Mouse (Mus musculus) ES-E14 (cell line): ENCODE data around the gene Wdr95. TPM values are rescaled to one million over a fixed set of nuclear protein-coding genes. Genes with fewer than 3 reads are reported as not detected.

Experiments
- DNase-seq: peaks from one replicate; pipeline ENCODE4 v3.0.0-alpha.2; 2013; ENCODE audit warnings: low read depth, low spot score
- H3K27ac ChIP-seq: 2 replicates; pipeline ENCODE4 v1.5.1; 2012; ENCODE audit warnings: low read depth, mild to moderate bottlenecking, low read length, moderate library complexity, mixed read lengths; ENCODE audit not compliant: poor library complexity, insufficient read depth, severe bottlenecking
- H3K36me3 ChIP-seq: 2 replicates; pipeline ENCODE4 v1.6.1; 2012; ENCODE audit warnings: mild to moderate bottlenecking, low read length, moderate library complexity, mixed read lengths; ENCODE audit not compliant: control insufficient read depth, poor library complexity, insufficient read depth, severe bottlenecking
- H3K4me1 ChIP-seq, 2 experiments: fragments of 150-350 bp in 1 of 2; sonication (generic) in 1 of 2; 2 replicates each; pipeline ENCODE4 v1.6.1; 2012; ENCODE audit warnings: low read length in 2 of 2, mild to moderate bottlenecking in 1 of 2, mixed read lengths in 1 of 2; ENCODE audit not compliant: control insufficient read depth in 2 of 2, insufficient read depth in 2 of 2, poor library complexity in 1 of 2
- H3K4me3 ChIP-seq, 2 experiments: fragments of 150-350 bp in 1 of 2; sonication (generic) in 1 of 2; 2 replicates each; pipeline ENCODE4 v1.5.1; 2012; ENCODE audit warnings: low read length in 2 of 2, low read depth in 1 of 2, mild to moderate bottlenecking in 1 of 2, mixed read lengths in 1 of 2; ENCODE audit not compliant: insufficient read depth in 1 of 2, poor library complexity in 1 of 2, severe bottlenecking in 1 of 2
- H3K9ac ChIP-seq: 2 replicates; pipeline ENCODE4 v1.6.1; 2012; ENCODE audit warnings: low read depth, mild to moderate bottlenecking, low read length, mixed read lengths; ENCODE audit not compliant: poor library complexity, insufficient read depth, severe bottlenecking
- H3K9me3 ChIP-seq: fragments of 150-350 bp; sonication (generic); 2 replicates; pipeline ENCODE4 v1.6.1; 2012; ENCODE audit warnings: low read depth, mild to moderate bottlenecking, low read length; ENCODE audit not compliant: control insufficient read depth, insufficient read depth
- CHD2 ChIP-seq: IDR thresholded peaks from 2 replicates; pipeline ENCODE4 v1.6.1; 2014; ENCODE audit warnings: mild to moderate bottlenecking, low read depth, low read length, inconsistent platforms
- HCFC1 ChIP-seq: IDR thresholded peaks from 2 replicates; pipeline ENCODE4 v1.6.1; 2012; ENCODE audit warnings: low read length, inconsistent platforms, borderline replicate concordance; ENCODE audit not compliant: insufficient read depth
- MAFK ChIP-seq: IDR thresholded peaks from 2 replicates; pipeline ENCODE4 v1.6.1; 2014; ENCODE audit warnings: mild to moderate bottlenecking, low read depth, low read length, inconsistent platforms; ENCODE audit not compliant: insufficient read depth
- ZC3H11A ChIP-seq: IDR thresholded peaks from 2 replicates; pipeline ENCODE4 v1.6.1; 2012; ENCODE audit warnings: low read depth, mild to moderate bottlenecking, inconsistent platforms, low read length, borderline replicate concordance
- ZNF384 ChIP-seq: IDR thresholded peaks from 2 replicates; pipeline ENCODE4 v1.6.1; 2012; ENCODE audit warnings: low read depth, low read length, inconsistent platforms
- in situ Hi-C, 2 experiments: fragments of 600-800 bp; cut with MboI; formaldehyde crosslinking; loops; one replicate each; pipeline ENCODE4 v1.15.1; 2025; ENCODE audit warnings: low sequenced_read_pairs in 2 of 2, inconsistent platforms in 1 of 2; ENCODE audit not compliant: unreplicated experiment in 2 of 2
- total RNA-seq: library from RNA; depleted of rRNA; stranded (reverse); fragments of 300-350 nt; gene quantifications from 2 replicates; pipeline ENCODE4 v1.2.3, GENCODE M21; 2012

Wdr95 gene
- total RNA-seq, 1 experiment = 1.5 TPM

DNA sequence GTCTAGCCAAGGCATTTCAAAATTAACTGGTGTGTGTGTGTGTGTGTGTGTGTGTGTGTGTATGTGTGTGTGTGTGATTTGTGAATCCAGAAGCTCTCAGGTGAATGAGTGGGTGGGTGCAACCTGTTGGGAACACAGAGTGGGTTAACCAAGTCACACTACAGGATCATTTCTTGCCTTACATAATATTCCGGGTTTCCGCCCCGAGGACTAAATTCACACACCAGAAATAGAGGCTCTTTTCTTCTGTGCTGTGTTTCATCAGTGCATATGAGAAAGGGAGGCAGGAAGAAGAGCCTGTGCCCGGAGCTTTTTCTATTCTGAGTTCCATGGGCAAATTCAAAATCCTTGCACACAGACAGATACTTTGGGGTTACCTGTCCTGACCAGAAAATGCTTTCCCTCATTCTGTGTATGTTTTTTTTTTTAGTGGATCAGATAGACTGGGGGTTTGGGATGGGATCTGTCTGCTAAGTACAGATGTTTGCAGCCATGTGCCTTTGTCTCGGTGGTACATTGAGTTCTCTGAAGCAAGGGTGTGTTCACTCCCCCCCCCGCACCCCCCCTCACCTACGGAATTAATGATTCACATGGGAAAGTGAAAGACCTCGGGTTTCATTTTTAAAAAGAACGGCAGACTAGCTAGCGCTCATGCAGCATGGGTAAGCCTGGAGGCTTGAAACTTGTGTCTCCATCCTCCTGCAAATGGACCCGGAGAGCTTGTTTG lies 114.5 kb downstream of the Wdr95 start:
- Histone ChIP-seq H3K4me1 (0 out of 4 replicates have a peak, but pooled peaks cover 0 to 2% of the 10 kb centered on the region in 2 experiments), H3K9ac (no peak overlapping the region), H3K27ac (no peak overlapping the region), H3K9me3 (no peaks in the 10 kb centered on the region), H3K36me3 (peaks cover 2% of the 10 kb centered on the region; the same call in 1 of the 2 replicates), H3K4me3 (no peak overlapping the region)
- TF ChIP-seq ZNF384 (no peak), ZC3H11A (no peak), MAFK (no peak), HCFC1 (no peak), CHD2 (no peak)
- DNase-seq = no peak
- in situ Hi-C loops = no loop called here

DNA sequence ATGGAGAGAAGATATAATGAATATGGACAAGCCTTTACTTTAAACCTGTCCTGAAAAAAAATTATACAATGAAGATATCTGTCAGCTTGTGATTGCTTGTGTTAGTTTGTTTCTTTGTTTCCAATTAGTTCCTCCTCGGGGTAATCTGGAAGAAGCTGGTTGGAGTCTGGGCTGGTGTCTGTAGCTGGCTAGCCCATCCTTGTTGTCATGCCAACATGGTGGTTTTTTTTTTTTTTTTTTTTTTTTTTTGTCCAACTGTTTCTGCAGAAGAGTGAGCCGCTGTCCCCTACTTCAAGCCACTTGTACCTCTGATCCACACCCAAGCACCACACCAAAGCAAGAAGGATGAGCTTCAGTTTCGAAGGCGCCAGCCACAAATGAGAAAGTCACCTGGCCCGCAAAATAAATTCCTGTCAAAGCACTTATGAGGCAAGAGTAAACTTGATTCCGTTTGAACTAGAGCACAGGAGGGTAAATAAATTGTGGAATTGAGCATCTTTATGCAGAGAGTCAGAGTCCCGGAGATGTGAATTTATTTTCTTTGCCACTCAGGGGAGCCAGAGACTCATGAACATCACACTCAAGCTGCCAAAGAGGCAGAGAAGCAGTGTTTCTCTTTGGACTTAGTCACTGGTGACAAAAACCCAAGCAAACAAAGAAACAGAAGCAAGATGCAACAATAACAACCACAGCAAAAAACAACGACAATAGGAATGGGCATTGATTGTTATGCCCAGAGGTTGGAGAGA lies 119.1 kb downstream of the Wdr95 start:
- in situ Hi-C loops = no loop called here
- peaks cover 2% of the 10 kb centered on the region; the same call in 1 of the 2 replicates for H3K36me3 ChIP-seq
- peaks cover 4 to 16% of the 10 kb centered on the region in 2 experiments; a peak in 3 of 4 replicates for H3K4me1 ChIP-seq
- no peak for DNase-seq
- TF ChIP-seq ZC3H11A = no peak
- TF ChIP-seq CHD2 = no peak
- TF ChIP-seq ZNF384 = 0 out of 2 replicates have a peak, but pooled peaks have one; percentile 52
- TF ChIP-seq MAFK = no peak
- no peak for TF ChIP-seq HCFC1
- H3K27ac ChIP-seq = no peak overlapping the region
- no peak overlapping the region for H3K9ac ChIP-seq
- H3K4me3 ChIP-seq = no peak overlapping the region
- H3K9me3 ChIP-seq = no peaks in the 10 kb centered on the region

DNA sequence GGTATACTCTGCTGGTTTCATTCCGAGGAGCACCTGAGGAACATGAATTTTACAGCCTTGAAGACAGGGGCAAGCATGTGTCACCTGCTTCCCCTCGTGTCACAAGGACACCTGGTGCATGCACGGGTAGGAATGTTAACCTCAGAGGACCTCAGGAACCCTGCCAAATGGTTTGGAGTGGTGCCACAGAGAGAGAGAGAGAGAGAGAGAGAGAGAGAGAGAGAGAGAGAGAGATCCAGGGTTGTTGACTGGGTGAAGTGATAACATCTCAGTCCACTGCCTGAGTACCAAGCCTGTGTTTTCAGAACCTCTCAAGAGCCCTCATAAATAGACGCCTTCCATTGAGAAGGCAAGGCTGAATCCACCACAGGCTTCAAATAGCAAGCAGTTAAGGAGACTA lies 119.7 kb downstream of the Wdr95 start:
- Histone ChIP-seq H3K9ac (no peak overlapping the region), H3K36me3 (peaks cover 2% of the 10 kb centered on the region; the same call in 1 of the 2 replicates), H3K9me3 (no peaks in the 10 kb centered on the region), H3K27ac (no peak overlapping the region), H3K4me1 (peaks cover 4 to 16% of the 10 kb centered on the region in 2 experiments; a peak in 3 of 4 replicates), H3K4me3 (no peak overlapping the region)
- DNase-seq = no peak
- TF ChIP-seq ZC3H11A = no peak
- TF ChIP-seq CHD2 = no peak
- no peak for TF ChIP-seq HCFC1
- TF ChIP-seq ZNF384 = no peak
- TF ChIP-seq MAFK = no peak
- in situ Hi-C loops = no loop called here

DNA sequence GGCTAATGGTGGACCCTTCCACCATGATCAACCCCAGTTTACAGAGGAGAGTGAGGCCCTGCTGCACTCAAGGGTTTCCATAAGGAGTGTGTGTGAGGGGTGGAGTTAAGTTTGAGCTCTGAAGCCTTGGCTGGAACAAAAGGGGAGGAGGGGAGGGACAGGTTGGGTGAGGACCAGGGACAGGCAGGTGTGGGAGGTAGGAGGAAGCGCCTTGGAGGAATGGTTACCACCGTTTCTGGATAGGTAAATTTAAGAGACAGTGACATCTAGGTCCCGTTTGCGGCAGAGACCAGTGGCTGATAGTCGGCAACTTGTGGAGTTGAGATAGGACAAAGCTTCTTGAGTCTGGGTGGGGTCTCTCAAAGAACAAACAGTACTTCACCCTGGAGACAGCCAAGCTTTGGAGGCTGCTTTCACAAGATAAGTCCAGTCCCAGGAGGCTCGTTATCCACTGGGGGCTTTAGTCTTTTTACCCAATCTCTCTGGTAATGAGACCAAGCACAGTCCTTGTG lies 120.5 kb downstream of the Wdr95 start:
- H3K4me3 ChIP-seq = peak overlapping the region in 1 of 2 experiments; percentile 11; a peak in 2 of 4 replicates
- in situ Hi-C loops = no loop called here

More for the DNA sequence above, 120.5 kb downstream of the Wdr95 start:
- no peak for DNase-seq
- Histone ChIP-seq H3K9me3 (no peaks in the 10 kb centered on the region), H3K9ac (no peak overlapping the region), H3K27ac (no peak overlapping the region), H3K4me1 (peaks cover 4 to 16% of the 10 kb centered on the region in 2 experiments; a peak in 3 of 4 replicates), H3K36me3 (peaks cover under 1% of the 10 kb centered on the region; the same call in 1 of the 2 replicates)
- TF ChIP-seq CHD2 (no peak), ZNF384 (no peak), MAFK (no peak), HCFC1 (no peak), ZC3H11A (no peak)
